Mouse (Mus musculus) embryonic fibroblast, embryonic 13.5 days (primary cell): ENCODE results near the gene Hoxd8.

Experiments used
- CTCF ChIP-seq: IDR thresholded peaks from 2 replicates; pipeline ENCODE4 v1.5.1; 2011; ENCODE audit warnings: mild to moderate bottlenecking, control low read depth, low read length, moderate library complexity, borderline replicate concordance; ENCODE audit not compliant: insufficient read depth
- POLR2A ChIP-seq: IDR thresholded peaks from 2 replicates; pipeline ENCODE4 v1.6.1; 2011; ENCODE audit warnings: low read depth, mild to moderate bottlenecking, control low read depth, low read length, moderate library complexity

DNA sequence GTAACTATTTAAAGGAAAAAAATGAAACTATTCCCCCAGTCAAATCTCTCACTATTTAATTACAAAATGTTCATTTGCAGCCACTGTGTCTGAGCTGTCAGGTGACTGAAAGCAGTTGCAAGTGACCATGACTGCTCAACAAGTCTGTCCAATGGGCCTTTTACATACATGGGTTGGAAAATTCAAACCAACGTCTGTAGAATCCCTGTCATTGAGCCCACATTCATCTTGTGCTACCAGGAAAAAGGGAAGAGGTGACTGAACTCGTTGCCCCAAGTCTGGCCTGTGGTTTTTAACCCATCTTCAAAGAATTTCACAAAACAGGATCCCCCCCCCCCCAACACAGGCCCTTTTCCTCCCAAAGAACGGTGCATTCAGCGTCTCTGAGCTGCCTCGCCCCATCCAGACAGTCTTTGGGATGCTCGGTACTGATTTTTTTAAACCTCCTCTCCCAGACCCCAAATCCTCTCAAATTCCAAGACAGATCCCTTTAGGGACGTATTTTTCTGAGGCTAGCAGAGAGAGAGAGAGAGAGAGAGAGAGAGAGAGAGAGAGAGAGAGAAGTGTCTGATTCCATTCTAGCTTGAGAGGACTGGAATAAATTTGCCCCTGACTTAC, 8.5 kb upstream of the Hoxd8 start:
- TF ChIP-seq CTCF (no peak), POLR2A (no peak)
